Comparison of ENCODE assay signal across 8 mouse cellular contexts in genomic region chr2:181659609-181660055, GRCm38 (mm10). TPM values are rescaled to one million over a fixed set of nuclear protein-coding genes. Genes with fewer than 3 reads are reported as not detected.
DNase-seq lines count a peak whose midpoint lies in the region; ATAC-seq and TF ChIP-seq lines count a peak whose summit lies in the region.

No protein-coding gene starts in this region.

- ATAC-seq in G1E (ENCODE audit: extremely low read depth, insufficient number of reproducible peaks, low FRiP score, poor library complexity, severe bottlenecking), result peak; percentile 38
- ATAC-seq in lung, embryonic 15.5 days (ENCODE audit: borderline replicate concordance, extremely low read depth, low FRiP score, low TSS enrichment), result peak; percentile 84

- H3K27me3 ChIP-seq in G1E (ENCODE audit: insufficient read depth, low read length), result peaks cover 11% of the 10 kb centered on the region
- no peaks in the 10 kb centered on the region for H3K27me3 ChIP-seq in lung, embryonic 15.5 days

- TF ChIP-seq CTCF in G1E (IDR thresholded peaks at IDR 0.05; ENCODE audit: low read depth, low read length), result peak; percentile 63
- TF ChIP-seq CTCF in olfactory bulb, adult 2 months (IDR thresholded peaks at IDR 0.05; ENCODE audit: insufficient read depth, low read depth, low read length), result peak; percentile 65

- peaks cover 15% of the 10 kb centered on the region for H3K4me1 ChIP-seq in G1E (ENCODE audit: insufficient read depth, low read depth, low read length)
- H3K4me1 ChIP-seq in lung, embryonic 15.5 days, result no peaks in the 10 kb centered on the region
- H3K4me1 ChIP-seq in olfactory bulb, adult 2 months (ENCODE audit: control insufficient read depth, insufficient read depth, low read length), result peaks cover 13% of the 10 kb centered on the region

- H3K36me3 ChIP-seq in G1E (replicated peaks), result peaks cover 47% of the 10 kb centered on the region
- H3K36me3 ChIP-seq in lung, embryonic 15.5 days, result peaks cover 23% of the 10 kb centered on the region

- H3K4me2 ChIP-seq in lung, embryonic 15.5 days, result no peak overlapping the region

- H3K4me3 ChIP-seq in G1E (ENCODE audit: low read depth, low read length), result no peak overlapping the region
- no peak overlapping the region for H3K4me3 ChIP-seq in lung, embryonic 15.5 days
- no peak overlapping the region for H3K4me3 ChIP-seq in olfactory bulb, adult 2 months (ENCODE audit: insufficient read depth, low read depth, low read length)

- WGBS in lung, embryonic 15.5 days, result 5% methylated on average over 9 of the region's 9 CpGs
- 11% methylated on average over 9 of the region's 9 CpGs for WGBS in olfactory bulb, adult 2 months

- DNase-seq in G1E (ENCODE audit: low spot score), result peak; percentile 56
- DNase-seq in cerebellum, adult 18-20 months, result peak; percentile 80 to 82
- DNase-seq in forelimb bud, embryonic 11.5 days (ENCODE audit: low read depth, low spot score), result peak; percentile 63
- peak; percentile 92 for DNase-seq in heart, postnatal 4 days
- DNase-seq in layer of hippocampus, adult 8-10 months (ENCODE audit: low spot score in 2 of 2), result peak; percentile 83 to 85
- DNase-seq in thymus, postnatal 0 days (ENCODE audit: low spot score), result peak; percentile 78

- H3K9me3 ChIP-seq in G1E (replicated peaks), result no peaks in the 10 kb centered on the region
- H3K9me3 ChIP-seq in lung, embryonic 15.5 days, result no peaks in the 10 kb centered on the region

- H3K9ac ChIP-seq in lung, embryonic 15.5 days, result no peak overlapping the region

- TF ChIP-seq POLR2A in olfactory bulb, adult 2 months (IDR thresholded peaks at IDR 0.05; ENCODE audit: insufficient read depth, low read depth, low read length), result no peak

- no peak overlapping the region; the same call in 1 of the 2 replicates for H3K27ac ChIP-seq in lung, embryonic 15.5 days
- no peak overlapping the region for H3K27ac ChIP-seq in olfactory bulb, adult 2 months (ENCODE audit: insufficient read depth, low read depth, low read length)

RNA-seq across cellular contexts. Expression of gene Gm29797, which starts 2.8 kb away (rescaled TPM):
- total RNA-seq in G1E (2014; fragmentation: Nextera tagmentation) (not detected in 2 replicates), G1E (2017) (not detected in 2 replicates)
- polyA plus RNA-seq in G1E (2012), result 0.12 TPM in 1 of 2 replicates, not detected in the other
- not detected for total RNA-seq in heart, postnatal 4 days (2021)
- 1 to 10 TPM in 1 of 4 experiments, under 1 TPM in 2, not detected in 1; 0.61 to 1.8 (median 0.87) TPM for total RNA-seq in layer of hippocampus, adult 8-10 months (2022)
- polyA plus RNA-seq in lung, embryonic 15.5 days (2015; fragmentation: Nextera tagmentation; extraction: Ambion mirVana), result not detected in 2 replicates
- polyA plus RNA-seq in olfactory bulb, adult 2 months (2012; ENCODE audit: insufficient read depth, insufficient read length, low replicate concordance, missing spikeins), result not detected in 2 replicates
- 0.18 and 0.44 TPM in 2 replicates for polyA plus RNA-seq in thymus, postnatal 0 days (2015; fragmentation: Nextera tagmentation; extraction: Ambion mirVana)

RNA-seq across cellular contexts. Expression of gene Sox18, which starts 11.8 kb away (rescaled TPM):
- not detected in 2 replicates for total RNA-seq in G1E (2014; fragmentation: Nextera tagmentation)
- total RNA-seq in G1E (2017), result 0.05 TPM in 1 of 2 replicates, not detected in the other
- 0.04 TPM in 1 of 2 replicates, not detected in the other for polyA plus RNA-seq in G1E (2012)
- total RNA-seq in heart, postnatal 4 days (2021), result 10 to 100 TPM; 75.9 to 80.3 TPM
- total RNA-seq in layer of hippocampus, adult 8-10 months (2022), result 10 to 100 TPM in 3 of 4 experiments, 1 to 10 TPM in 1; 7.6 to 11.3 (median 10.9) TPM
- 65.3 and 70.3 TPM in 2 replicates for polyA plus RNA-seq in lung, embryonic 15.5 days (2015; fragmentation: Nextera tagmentation; extraction: Ambion mirVana)
- not detected in 2 replicates for polyA plus RNA-seq in olfactory bulb, adult 2 months (2012; ENCODE audit: insufficient read depth, insufficient read length, low replicate concordance, missing spikeins)
- 13.9 and 14.1 TPM in 2 replicates for polyA plus RNA-seq in thymus, postnatal 0 days (2015; fragmentation: Nextera tagmentation; extraction: Ambion mirVana)

RNA-seq across cellular contexts. Expression of gene Tcea2, which starts 20.5 kb away (rescaled TPM):
- total RNA-seq in G1E (2014; fragmentation: Nextera tagmentation), result not detected in 2 replicates
- total RNA-seq in G1E (2017), result 1.2 TPM in 2 replicates
- 0.28 and 0.32 TPM in 2 replicates for polyA plus RNA-seq in G1E (2012)
- 10 to 100 TPM in 1 of 2 experiments, 1 to 10 TPM in 1; 9.9 to 11.1 TPM for total RNA-seq in heart, postnatal 4 days (2021)
- 10 to 100 TPM; 53.6 to 71.8 (median 69.3) TPM for total RNA-seq in layer of hippocampus, adult 8-10 months (2022)
- polyA plus RNA-seq in lung, embryonic 15.5 days (2015; fragmentation: Nextera tagmentation; extraction: Ambion mirVana), result 23.2 and 23.7 TPM in 2 replicates
- not detected in 2 replicates for polyA plus RNA-seq in olfactory bulb, adult 2 months (2012; ENCODE audit: insufficient read depth, insufficient read length, low replicate concordance, missing spikeins)
- polyA plus RNA-seq in thymus, postnatal 0 days (2015; fragmentation: Nextera tagmentation; extraction: Ambion mirVana), result 8.5 and 9.8 TPM in 2 replicates

RNA-seq across cellular contexts. Expression of gene Rgs19, which starts 34.1 kb away (rescaled TPM):
- 62.5 TPM in 2 replicates for total RNA-seq in G1E (2014; fragmentation: Nextera tagmentation)
- 49.6 and 52.4 TPM in 2 replicates for total RNA-seq in G1E (2017)
- polyA plus RNA-seq in G1E (2012), result 52.2 and 65.5 TPM in 2 replicates
- total RNA-seq in heart, postnatal 4 days (2021), result 10 to 100 TPM; 11.3 to 15.8 TPM
- 10 to 100 TPM; 39.6 to 51.5 (median 42.7) TPM for total RNA-seq in layer of hippocampus, adult 8-10 months (2022)
- polyA plus RNA-seq in lung, embryonic 15.5 days (2015; fragmentation: Nextera tagmentation; extraction: Ambion mirVana), result 72.3 and 72.5 TPM in 2 replicates
- polyA plus RNA-seq in olfactory bulb, adult 2 months (2012; ENCODE audit: insufficient read depth, insufficient read length, low replicate concordance, missing spikeins), result not detected in 2 replicates
- polyA plus RNA-seq in thymus, postnatal 0 days (2015; fragmentation: Nextera tagmentation; extraction: Ambion mirVana), result 80.7 and 97.8 TPM in 2 replicates

RNA-seq across cellular contexts. Expression of gene Lkaaear1, which starts 38.6 kb away (rescaled TPM):
- total RNA-seq in G1E (2014; fragmentation: Nextera tagmentation), result not detected in 2 replicates
- total RNA-seq in G1E (2017), result not detected in 2 replicates
- not detected in 2 replicates for polyA plus RNA-seq in G1E (2012)
- not detected for total RNA-seq in heart, postnatal 4 days (2021)
- total RNA-seq in layer of hippocampus, adult 8-10 months (2022), result not detected
- not detected in 2 replicates for polyA plus RNA-seq in lung, embryonic 15.5 days (2015; fragmentation: Nextera tagmentation; extraction: Ambion mirVana)
- not detected in 2 replicates for polyA plus RNA-seq in olfactory bulb, adult 2 months (2012; ENCODE audit: insufficient read depth, insufficient read length, low replicate concordance, missing spikeins)
- polyA plus RNA-seq in thymus, postnatal 0 days (2015; fragmentation: Nextera tagmentation; extraction: Ambion mirVana), result not detected in 2 replicates

Comparison
In these comparisons a context has a peak if more than half of its experiments do, and no peak if none do; other contexts are left out.
1. RNA of gene Sox18, which starts 11.8 kb away (polyA plus RNA-seq): 65.3 to 70.3 TPM in lung, embryonic 15.5 days and 13.9 to 14.1 TPM in thymus, postnatal 0 days; 0.04 TPM in G1E and not detected in olfactory bulb, adult 2 months; every median in the first group is over 10 times any median in the second.
2. Peak in every context shown above with its lines, with median percentiles within 50 percentile points of each other: DNase-seq.